Mouse (Mus musculus) right cerebral cortex, postnatal 10 days (tissue): Measurements from ENCODE around the gene Sidt1.
A peak's percentile ranks its signal among the peaks of the same experiment; 100 is the strongest.
"Not testable (repeated sequence)": the region's sequence is repeated elsewhere in the genome, so short reads cannot be mapped to it uniquely, and the experiment has no call there.

Experiments used
- DNase-seq, 2 experiments: peaks; one replicate each; pipeline ENCODE4 v3.0.0; 2021; ENCODE audit warnings: low spot score in 2 of 2

Sidt1 gene

GRCm38 (mm10) chr16:44303822-44304221, 29.2 kb downstream of the Sidt1 start:
- no peak for DNase-seq

- no peak for DNase-seq
Observed at GRCm38 (mm10) chr16:44302126-44302892, 30.7 kb downstream of the Sidt1 start.

GRCm38 (mm10) chr16:44299438-44300093, 33.4 kb downstream of the Sidt1 start:
- DNase-seq: no peak

GRCm38 (mm10) chr16:44293960-44294359, 39.0 kb downstream of the Sidt1 start:
- no peak for DNase-seq

GRCm38 (mm10) chr16:44292681-44293080, 40.3 kb downstream of the Sidt1 start:
- DNase-seq: not testable (repeated sequence)

- no peak for DNase-seq
Observed at GRCm38 (mm10) chr16:44289004-44289648, 43.9 kb downstream of the Sidt1 start.

GRCm38 (mm10) chr16:44287356-44287950, 45.5 kb downstream of the Sidt1 start:
- DNase-seq: no peak

GRCm38 (mm10) chr16:44282614-44283325, 50.2 kb downstream of the Sidt1 start:
- no peak for DNase-seq

GRCm38 (mm10) chr16:44282036-44282435, 51.0 kb downstream of the Sidt1 start:
- no peak for DNase-seq

GRCm38 (mm10) chr16:44280806-44281205, 52.2 kb downstream of the Sidt1 start:
- DNase-seq: no peak

- DNase-seq: no peak
Observed at GRCm38 (mm10) chr16:44277212-44277611, 55.8 kb downstream of the Sidt1 start.

- no peak for DNase-seq
Observed at GRCm38 (mm10) chr16:44271371-44272038, 61.5 kb downstream of the Sidt1 start.

- DNase-seq: no peak
Observed at GRCm38 (mm10) chr16:44270606-44271005, 62.4 kb downstream of the Sidt1 start.

- DNase-seq: no peak
Observed at GRCm38 (mm10) chr16:44269578-44269977, 63.4 kb downstream of the Sidt1 start.

GRCm38 (mm10) chr16:44268541-44269215, 64.3 kb downstream of the Sidt1 start:
- peak; percentile 60 to 75 for DNase-seq

- no peak for DNase-seq
Observed at GRCm38 (mm10) chr16:44265562-44265961, 67.4 kb downstream of the Sidt1 start.

- DNase-seq: no peak
Observed at GRCm38 (mm10) chr16:44264916-44265315, 68.1 kb downstream of the Sidt1 start.

- no peak for DNase-seq
Observed at GRCm38 (mm10) chr16:44257476-44257875, 75.5 kb downstream of the Sidt1 start.

- peak; percentile 78 to 83 for DNase-seq
Observed at GRCm38 (mm10) chr16:44254698-44255097, 78.3 kb downstream of the Sidt1 start.

- DNase-seq: no peak
Observed at GRCm38 (mm10) chr16:44253797-44254634, 79.0 kb downstream of the Sidt1 start.
